Mouse (Mus musculus) regulatory T cell (primary cell): ENCODE results near the gene Plxdc2.

ENCODE experiments used
- in situ Hi-C: fragments of 300-600 bp; cut with MboI, MseI; formaldehyde crosslinking; loops from one replicate; pipeline ENCODE4 v1.15.1; 2025; ENCODE audit warnings: high pct_unique_total_duplicates

Gene Plxdc2

DNA sequence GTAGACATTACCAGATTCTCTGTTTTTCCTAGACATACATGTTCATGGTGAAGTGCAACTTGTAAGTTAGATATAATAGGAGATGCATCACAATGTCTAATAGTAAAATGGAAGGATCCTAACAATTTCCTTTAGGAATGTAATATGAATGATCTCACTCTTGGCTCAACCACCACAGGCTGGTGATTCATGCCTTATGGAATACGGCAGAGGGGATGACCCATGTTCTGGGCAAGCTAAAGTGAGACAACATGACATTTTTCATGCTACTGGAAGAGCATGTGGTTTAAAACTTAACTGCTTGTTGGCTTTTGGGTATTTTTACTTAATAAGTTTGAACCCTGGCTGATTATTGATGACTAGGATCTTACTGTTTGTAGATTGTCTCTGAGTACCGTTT, 50.4 kb downstream of the Plxdc2 start:
- in situ Hi-C loops: no loop called here

DNA sequence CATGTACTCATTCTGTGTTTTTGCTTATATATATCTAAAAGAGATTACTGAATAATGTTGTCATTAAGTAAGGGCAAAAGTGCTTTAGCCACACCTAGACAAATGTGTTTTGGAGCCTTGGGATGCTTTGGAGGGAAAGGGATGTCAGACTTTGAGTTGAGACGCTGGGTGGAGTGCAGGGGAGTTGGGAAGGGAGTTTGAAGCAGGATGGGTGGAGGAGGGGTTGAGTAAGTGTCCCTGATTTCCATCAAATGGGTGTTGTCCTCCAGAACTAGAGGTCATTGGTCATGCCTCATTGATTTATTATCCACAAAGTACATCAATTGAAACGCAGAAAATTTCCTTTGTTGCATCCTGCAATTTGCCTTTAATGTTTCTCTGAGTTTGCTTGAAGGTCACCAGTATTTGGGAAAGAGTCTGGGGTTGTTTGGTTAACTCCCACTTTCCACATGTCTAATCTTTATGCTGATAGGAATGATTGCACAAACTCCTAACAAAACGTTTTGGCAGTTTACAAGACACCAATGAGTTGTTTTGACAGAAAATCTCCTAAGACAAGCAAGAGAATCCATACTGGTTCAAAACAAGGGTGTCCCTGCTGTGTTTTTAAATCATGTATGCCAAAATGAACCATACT, 58.4 kb downstream of the Plxdc2 start:
- in situ Hi-C loops: no loop called here

DNA sequence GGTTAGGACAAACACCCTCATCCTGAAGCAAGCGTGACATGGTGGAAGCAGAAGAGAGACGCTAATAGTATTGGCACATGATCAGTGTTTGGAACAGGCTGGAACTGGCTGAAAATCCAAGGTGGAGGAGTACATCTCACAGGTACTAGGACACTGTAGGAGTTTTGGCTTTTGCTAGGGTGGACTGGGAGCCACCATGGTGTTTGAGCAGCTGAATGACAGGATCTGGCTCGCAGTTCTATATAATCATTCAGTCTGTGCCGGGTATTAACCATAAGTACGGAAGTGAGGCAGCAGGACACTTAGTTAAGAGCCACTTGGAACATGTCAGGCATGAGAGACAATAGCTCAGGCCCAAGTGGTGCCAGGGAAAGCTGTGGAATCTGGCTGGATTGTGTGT, 82.9 kb downstream of the Plxdc2 start:
- in situ Hi-C loops: loop anchor here (25.0 kb wide), 1 partner anchor 1698 kb away; no protein-coding TSS in a partner anchor

DNA sequence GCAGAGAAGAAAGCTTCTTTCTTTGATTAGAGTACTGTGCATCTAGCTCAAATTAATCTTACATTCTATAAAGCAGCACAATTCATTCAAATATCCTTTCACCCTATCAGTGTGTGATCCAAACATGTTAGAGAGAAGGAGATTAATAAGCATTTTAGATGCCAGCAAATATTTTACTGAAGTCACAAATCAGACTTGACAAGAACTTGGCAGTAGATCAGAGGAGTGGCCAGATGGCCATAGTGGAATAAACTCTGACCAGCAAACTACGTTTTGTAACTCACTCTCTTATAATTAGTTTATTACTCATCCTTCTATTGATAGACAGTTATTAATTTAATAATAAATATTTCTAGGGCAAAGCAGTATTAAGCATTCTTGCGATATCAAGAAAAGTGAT, 86.5 kb downstream of the Plxdc2 start:
- in situ Hi-C loops: loop anchor here (10.0 to 25.0 kb wide), 2 partner anchors 482 to 1695 kb away; no protein-coding TSS in a partner anchor

DNA sequence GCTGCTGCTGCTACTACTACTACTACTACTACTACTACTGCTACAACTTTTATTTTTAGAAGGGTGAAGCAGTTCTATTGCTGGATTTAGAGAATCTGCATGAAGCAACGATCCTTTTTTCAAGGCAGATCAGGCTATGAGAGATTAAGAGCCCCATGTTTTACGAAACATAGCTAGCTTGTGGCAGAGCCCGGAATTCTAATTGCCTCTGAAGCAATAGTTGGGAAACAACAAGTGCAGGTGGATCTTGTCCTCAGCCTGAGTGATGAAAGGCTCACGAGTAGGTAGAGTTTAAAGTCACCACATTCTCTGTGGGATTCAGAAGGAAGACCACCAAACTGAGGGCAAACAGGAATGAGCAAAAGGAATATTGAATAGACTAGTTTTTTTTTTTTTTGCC, 91.8 kb downstream of the Plxdc2 start:
- in situ Hi-C loops: loop anchor here (10.0 to 25.0 kb wide), 2 partner anchors 477 to 1689 kb away; no protein-coding TSS in a partner anchor

GRCm38 (mm10) chr2:16450838-16451665, 94.9 kb downstream of the Plxdc2 start:
- in situ Hi-C loops: no loop called here

DNA sequence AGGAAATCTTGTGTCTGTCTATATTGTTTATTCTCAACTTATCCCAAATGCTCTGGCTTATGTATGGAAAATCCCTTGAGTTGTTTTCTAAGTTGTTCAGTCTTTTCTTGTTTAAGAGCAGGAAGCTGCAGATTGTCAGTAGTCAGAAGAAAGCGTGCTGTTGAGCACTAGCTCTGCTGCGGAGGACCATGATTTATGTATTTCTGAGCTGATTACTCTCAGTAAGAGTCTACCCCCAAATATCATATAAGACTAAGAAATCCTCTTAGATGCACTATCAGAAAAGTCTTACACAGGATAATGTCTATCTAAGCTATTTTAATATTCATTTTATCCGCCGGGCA, 95.5 kb downstream of the Plxdc2 start:
- in situ Hi-C loops: no loop called here

- in situ Hi-C loops: no loop called here
Measured at GRCm38 (mm10) chr2:16452080-16452479, 96.0 kb downstream of the Plxdc2 start.

- in situ Hi-C loops: no loop called here
Measured at GRCm38 (mm10) chr2:16456264-16456780, 100.2 kb downstream of the Plxdc2 start.

- in situ Hi-C loops: no loop called here
Measured at GRCm38 (mm10) chr2:16459490-16459889, 103.4 kb downstream of the Plxdc2 start.

- in situ Hi-C loops: no loop called here
Measured at GRCm38 (mm10) chr2:16470099-16470498, 114.0 kb downstream of the Plxdc2 start.

DNA sequence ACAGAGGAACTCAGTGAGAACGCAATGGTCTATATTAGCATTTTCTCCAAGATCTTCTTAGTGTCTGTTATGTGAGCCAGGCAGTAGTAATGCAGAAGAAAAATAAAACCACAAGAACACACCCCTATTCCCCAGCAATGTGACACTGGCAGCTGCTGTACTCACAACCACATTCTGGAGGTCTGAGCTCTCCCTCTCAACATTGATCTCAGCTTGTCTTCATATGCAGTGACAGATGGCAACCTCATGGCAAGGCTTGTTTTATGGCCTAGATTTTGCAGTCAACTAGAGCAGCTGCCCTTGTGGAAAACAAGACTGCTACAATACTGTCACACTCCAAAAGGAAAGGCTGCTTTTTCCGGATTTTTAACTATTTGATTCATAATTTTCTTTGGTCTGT, 127.8 kb downstream of the Plxdc2 start:
- in situ Hi-C loops: no loop called here

DNA sequence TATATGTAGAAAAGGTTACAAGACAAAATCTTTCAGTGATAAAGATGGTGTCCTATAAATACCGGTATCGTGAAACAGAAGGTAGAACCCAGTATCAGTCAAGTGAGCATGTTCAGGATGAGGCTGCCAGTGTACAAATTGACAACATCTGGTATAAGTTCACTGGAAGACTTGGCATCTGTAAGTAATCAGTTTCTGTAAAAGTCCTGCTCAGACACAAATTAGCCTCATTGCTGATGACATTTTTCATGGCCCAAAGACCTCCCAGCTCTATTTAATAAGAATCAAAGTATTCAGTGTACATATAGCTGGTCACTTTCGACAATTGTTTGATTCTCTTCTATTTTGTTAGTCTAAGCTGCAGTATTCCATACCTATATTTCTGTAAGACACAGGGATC, 129.9 kb downstream of the Plxdc2 start:
- in situ Hi-C loops: no loop called here

DNA sequence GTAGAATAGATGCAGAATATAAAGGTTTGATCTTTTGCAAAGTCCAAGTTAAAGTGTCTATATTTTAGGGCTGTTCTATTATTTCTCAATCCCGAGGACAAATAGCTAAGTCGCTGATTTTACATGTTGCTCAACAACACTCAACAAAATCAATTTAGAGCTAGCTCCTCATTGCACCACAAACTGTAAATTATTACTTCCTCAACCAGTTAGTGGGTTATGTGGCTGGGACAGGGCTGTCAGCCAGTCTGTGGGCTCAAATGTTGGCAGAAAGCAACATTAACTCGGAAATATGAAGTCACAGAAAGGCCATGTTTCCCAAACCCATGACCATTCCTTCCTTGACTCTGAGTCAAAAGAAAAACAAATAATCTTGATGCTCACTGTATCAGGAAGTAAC, 135.1 kb downstream of the Plxdc2 start:
- in situ Hi-C loops: no loop called here

- in situ Hi-C loops: no loop called here
Measured at GRCm38 (mm10) chr2:16502843-16503242, 146.7 kb downstream of the Plxdc2 start.

DNA sequence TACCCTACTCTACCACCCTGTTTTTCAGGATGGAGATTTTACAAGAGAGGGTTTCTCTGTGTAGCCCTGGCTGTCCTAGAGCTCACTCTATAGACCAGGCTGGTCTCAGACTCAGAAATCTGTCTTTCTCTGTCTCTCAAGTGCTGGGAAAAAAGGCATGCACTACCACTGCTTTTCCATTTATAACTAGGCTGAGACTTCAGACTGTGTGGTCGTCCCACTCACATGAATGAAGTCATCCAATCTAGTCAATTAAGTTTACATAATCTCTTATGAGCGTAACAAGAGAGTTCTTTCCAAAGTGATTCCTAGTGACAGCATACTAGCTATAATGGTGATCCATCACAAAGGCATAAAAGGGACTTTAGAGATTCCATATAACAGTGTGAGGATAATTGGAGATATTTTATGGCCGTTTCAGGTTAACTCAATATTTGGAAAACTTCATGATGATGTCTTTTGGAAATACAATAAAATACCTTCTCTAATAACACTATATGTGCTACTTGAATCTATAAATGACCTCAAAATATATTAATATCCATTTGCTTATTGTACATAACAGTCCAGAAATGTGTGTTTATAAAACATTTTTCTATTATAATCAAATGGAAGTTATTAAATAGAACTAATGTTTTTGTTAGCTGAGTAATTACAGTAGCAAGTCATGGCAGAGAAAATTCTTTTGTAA, 151.6 kb downstream of the Plxdc2 start:
- in situ Hi-C loops: no loop called here

- in situ Hi-C loops: no loop called here
Measured at GRCm38 (mm10) chr2:16518148-16518547, 162.0 kb downstream of the Plxdc2 start.

DNA sequence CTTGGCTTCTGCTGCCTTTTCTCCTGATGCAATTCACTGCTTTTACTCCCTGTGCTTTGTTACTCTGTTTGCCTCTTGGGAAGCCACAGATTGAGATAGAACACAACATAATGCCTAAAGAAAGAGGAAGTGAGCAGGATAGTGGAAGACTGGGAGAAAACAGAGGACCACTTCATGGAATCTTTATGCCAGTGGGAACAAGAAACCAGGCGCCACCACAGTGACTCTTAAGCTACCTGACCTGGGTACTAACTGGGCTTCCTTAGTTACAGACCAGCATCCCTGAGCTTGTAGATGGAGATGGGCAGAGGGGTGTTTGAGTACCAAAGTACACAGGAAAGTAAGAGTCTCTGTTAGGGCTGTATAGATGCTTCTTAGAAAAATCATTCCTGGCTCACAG, 167.3 kb downstream of the Plxdc2 start:
- in situ Hi-C loops: no loop called here

DNA sequence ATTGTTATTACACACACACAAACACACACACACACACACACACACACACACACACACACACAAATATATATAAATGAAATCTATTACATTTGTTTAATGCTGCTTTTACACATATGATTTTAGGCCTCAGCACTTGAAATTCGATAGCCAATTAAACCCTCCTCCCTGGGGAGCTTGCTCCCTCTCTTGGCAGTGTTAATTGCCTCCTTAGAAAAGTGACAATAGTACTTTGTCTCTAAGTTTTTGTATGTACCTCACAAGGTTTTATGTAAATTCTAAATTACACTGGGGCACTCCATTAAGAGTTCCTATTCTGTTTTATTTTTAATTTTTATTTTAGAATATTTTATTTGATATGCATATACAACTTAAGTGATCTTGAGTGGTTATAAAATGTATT, 176.1 kb downstream of the Plxdc2 start:
- in situ Hi-C loops: no loop called here

- in situ Hi-C loops: no loop called here
Measured at GRCm38 (mm10) chr2:16534566-16534965, 178.5 kb downstream of the Plxdc2 start.

GRCm38 (mm10) chr2:16541226-16541625, 185.1 kb downstream of the Plxdc2 start:
- in situ Hi-C loops: no loop called here

DNA sequence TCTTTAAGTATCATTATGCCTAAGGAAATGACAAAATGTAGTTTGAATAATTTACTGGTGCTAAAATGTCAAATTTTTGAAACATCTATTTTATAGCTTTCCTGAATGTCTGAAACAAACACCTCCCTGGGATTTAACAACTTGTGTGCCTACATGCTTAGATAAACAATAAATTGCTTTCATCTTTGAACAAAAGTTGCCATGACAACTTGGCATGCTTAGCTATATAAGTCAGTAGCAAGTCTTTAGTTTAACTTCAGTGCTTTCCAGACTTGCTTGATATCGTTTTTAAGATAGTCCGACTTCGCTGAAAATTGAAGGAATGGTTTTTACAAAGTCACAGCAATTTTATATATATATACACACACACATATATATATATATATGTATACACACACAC, 189.1 kb downstream of the Plxdc2 start:
- in situ Hi-C loops: no loop called here
